Mouse (Mus musculus): ENCODE data around the gene Mgst1.

- TF ChIP-seq CTCF (IDR thresholded peaks at IDR 0.05; ENCODE audit: control insufficient read depth, insufficient read depth, insufficient read length), result no peak
- TF ChIP-seq MAX (IDR thresholded peaks at IDR 0.05), result no peak
- no peak for TF ChIP-seq CEBPB (IDR thresholded peaks at IDR 0.05; ENCODE audit: low read depth)
Measured at GRCm38 (mm10) chr6:138128392-138129335, 11.5 kb upstream of the Mgst1 start.

Data from C2C12 (cell line).